Mouse (Mus musculus) erythroblast, embryonic 14.5 days (primary cell): Measurements from ENCODE around the gene 4933427D14Rik. TPM values are rescaled to one million over a fixed set of nuclear protein-coding genes. Genes with fewer than 3 reads are reported as not detected.

Source experiments
- H3K27me3 ChIP-seq: 2 replicates; pipeline ENCODE4 v1.6.1; 2012; ENCODE audit warnings: inconsistent platforms; ENCODE audit not compliant: control insufficient read depth
- H3K36me3 ChIP-seq: 2 replicates; pipeline ENCODE4 v1.6.1; 2012; ENCODE audit warnings: mild to moderate bottlenecking, inconsistent platforms; ENCODE audit not compliant: control insufficient read depth
- H3K4me1 ChIP-seq: 2 replicates; pipeline ENCODE4 v1.6.1; 2012; ENCODE audit warnings: inconsistent platforms; ENCODE audit not compliant: control insufficient read depth
- H3K4me3 ChIP-seq: replicated peaks from 2 replicates; pipeline ENCODE3; 2012; ENCODE audit warnings: moderate library complexity, mild to moderate bottlenecking, inconsistent platforms
- H3K9me3 ChIP-seq: 2 replicates; pipeline ENCODE4 v1.6.1; 2012; ENCODE audit warnings: low read length, inconsistent platforms, mixed read lengths; ENCODE audit not compliant: control insufficient read depth
- GATA1 ChIP-seq: IDR thresholded peaks from 2 replicates; pipeline ENCODE4 v1.6.1; 2012; ENCODE audit warnings: low read length, inconsistent platforms, mixed read lengths
- TAL1 ChIP-seq: IDR thresholded peaks from 3 replicates; pipeline ENCODE4 v1.6.1; 2012; ENCODE audit warnings: low read length, inconsistent platforms, mixed read lengths
- polyA plus RNA-seq: library from polyadenylated mRNA; stranded (reverse); fragments of >175 nt; gene quantifications from 2 replicates; pipeline ENCODE4 v1.2.3, GENCODE M21; 2012

The 4933427D14Rik gene
- polyA plus RNA-seq, 1 experiment: 0.05 TPM

GRCm38 (mm10) chr11:72226901-72227300, 19.6 kb upstream of the 4933427D14Rik start:
- no peaks in the 10 kb centered on the region for H3K4me1 ChIP-seq
- no peaks in the 10 kb centered on the region for H3K9me3 ChIP-seq
- no peak for TF ChIP-seq GATA1
- TF ChIP-seq TAL1: no peak
- H3K36me3 ChIP-seq: no peaks in the 10 kb centered on the region
- no peaks in the 10 kb centered on the region for H3K27me3 ChIP-seq
- no peak overlapping the region for H3K4me3 ChIP-seq

DNA sequence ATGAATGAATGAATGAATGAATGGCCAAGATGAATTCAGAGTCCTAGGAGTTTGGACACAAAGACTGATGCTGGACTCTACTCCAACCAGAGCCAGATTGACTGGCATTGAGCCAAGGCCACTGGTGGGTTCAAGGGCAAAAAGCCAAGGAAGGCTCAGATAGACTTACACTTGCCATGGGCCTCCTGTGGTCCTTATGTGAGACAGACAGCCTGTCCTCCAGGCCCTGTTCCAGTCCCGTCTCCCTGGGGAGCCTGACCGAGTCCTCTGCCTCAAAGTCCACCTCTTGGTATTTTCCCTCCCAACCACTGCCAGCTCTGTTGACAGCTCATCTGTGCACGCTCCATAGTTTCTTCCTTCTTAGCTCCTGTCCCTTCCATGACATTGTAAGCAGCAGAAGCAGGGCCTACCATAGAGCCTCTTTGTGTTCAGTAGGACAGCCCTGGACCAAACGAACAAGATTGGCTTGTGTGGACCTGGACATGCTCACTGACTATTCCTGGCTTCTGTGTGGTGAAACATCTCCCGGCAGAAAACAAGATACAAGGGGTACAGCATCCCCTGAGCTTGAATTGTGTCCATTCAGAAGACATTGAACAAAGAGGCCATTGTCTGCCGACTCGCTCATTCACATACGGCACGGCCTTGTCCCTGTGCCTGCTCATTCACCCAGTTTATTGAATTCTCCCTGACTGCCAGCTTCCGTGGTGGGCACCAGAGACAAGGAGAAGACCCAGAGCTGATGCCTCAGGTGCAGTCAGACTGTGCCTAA, 18.9 kb upstream of the 4933427D14Rik start:
- H3K9me3 ChIP-seq: no peaks in the 10 kb centered on the region
- no peaks in the 10 kb centered on the region for H3K36me3 ChIP-seq
- TF ChIP-seq TAL1: no peak
- no peak for TF ChIP-seq GATA1
- H3K4me3 ChIP-seq: no peak overlapping the region
- no peaks in the 10 kb centered on the region for H3K27me3 ChIP-seq
- no peaks in the 10 kb centered on the region; the same call in 1 of the 2 replicates for H3K4me1 ChIP-seq

DNA sequence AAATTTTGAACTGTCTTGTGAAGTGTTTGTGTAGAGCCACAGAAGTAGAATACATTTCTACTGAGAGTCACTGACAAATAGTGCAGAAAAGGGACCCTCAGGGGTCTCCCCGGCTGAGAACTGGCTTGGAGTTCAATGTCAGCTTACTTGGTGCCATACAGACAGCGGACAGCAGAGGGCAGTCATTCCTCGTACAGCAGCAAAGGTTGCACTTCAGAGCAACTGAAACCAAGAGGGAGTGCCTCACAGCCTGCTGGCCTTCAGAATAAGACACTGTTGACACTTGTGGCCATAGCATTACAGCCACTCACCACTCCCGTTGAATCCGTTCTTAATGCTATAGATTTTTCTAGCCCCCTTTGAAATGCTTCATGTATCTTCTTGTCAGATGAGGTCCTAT, 17.6 kb upstream of the 4933427D14Rik start:
- H3K9me3 ChIP-seq: no peaks in the 10 kb centered on the region
- no peak overlapping the region for H3K4me3 ChIP-seq
- TF ChIP-seq TAL1 (no peak), GATA1 (no peak)
- no peaks in the 10 kb centered on the region; the same call in 1 of the 2 replicates for H3K4me1 ChIP-seq
- no peaks in the 10 kb centered on the region for H3K36me3 ChIP-seq
- H3K27me3 ChIP-seq: no peaks in the 10 kb centered on the region

DNA sequence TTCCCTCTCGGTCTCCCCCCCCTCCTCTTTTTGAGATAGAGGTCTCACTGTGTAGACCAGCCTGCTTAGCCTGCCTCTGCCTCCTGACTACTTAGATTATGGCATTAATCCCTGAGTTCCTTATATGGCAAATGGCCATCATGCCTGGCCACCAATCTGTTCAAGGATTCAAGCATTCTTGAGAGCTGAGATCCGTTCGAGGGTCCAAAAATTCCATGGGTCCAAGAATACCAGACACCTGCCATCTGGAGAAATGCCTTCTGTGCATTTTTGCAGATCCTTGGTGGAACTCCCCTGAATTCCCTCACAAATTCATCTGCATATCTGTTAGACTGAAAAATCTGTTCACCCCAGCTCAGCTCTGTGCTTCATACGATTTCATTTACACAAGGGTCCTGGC, 16.2 kb upstream of the 4933427D14Rik start:
- Histone ChIP-seq H3K4me3 (no peak overlapping the region), H3K27me3 (no peaks in the 10 kb centered on the region), H3K4me1 (no peaks in the 10 kb centered on the region; the same call in 1 of the 2 replicates), H3K9me3 (no peaks in the 10 kb centered on the region), H3K36me3 (no peaks in the 10 kb centered on the region)
- TF ChIP-seq TAL1 (no peak), GATA1 (no peak)

GRCm38 (mm10) chr11:72221278-72221677, 14.0 kb upstream of the 4933427D14Rik start:
- Histone ChIP-seq H3K4me3 (no peak overlapping the region), H3K27me3 (0 out of 2 replicates have a peak, but pooled peaks cover 3% of the 10 kb centered on the region), H3K9me3 (no peaks in the 10 kb centered on the region), H3K36me3 (no peaks in the 10 kb centered on the region), H3K4me1 (peaks cover under 1% of the 10 kb centered on the region; the same call in 1 of the 2 replicates)
- no peak for TF ChIP-seq GATA1
- no peak for TF ChIP-seq TAL1

DNA sequence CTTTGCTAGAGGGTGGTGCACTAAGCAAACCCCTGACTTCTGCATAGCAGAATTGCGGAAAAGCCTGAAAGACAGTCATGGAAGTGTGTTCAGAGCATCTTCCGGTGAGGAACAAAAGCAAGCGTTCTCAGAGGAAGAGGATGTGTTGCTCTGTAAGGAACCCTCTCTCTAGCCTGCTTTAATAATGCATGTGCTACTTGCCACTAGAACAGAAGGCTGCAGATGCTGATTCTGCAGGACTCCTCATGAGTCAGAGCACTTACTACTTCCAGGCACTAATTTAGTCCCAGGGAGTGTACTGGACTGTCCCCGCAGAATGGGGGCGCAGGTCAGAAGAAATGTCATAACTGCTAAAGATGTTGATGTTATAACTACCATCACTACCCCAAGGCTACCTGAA, 9.9 kb upstream of the 4933427D14Rik start:
- no peaks in the 10 kb centered on the region for H3K9me3 ChIP-seq
- no peak overlapping the region for H3K4me3 ChIP-seq
- H3K27me3 ChIP-seq: peaks cover 6% of the 10 kb centered on the region; the same call in 1 of the 2 replicates
- H3K36me3 ChIP-seq: peaks cover 2% of the 10 kb centered on the region
- TF ChIP-seq GATA1: no peak
- TF ChIP-seq TAL1: no peak
- H3K4me1 ChIP-seq: peaks cover 21% of the 10 kb centered on the region

DNA sequence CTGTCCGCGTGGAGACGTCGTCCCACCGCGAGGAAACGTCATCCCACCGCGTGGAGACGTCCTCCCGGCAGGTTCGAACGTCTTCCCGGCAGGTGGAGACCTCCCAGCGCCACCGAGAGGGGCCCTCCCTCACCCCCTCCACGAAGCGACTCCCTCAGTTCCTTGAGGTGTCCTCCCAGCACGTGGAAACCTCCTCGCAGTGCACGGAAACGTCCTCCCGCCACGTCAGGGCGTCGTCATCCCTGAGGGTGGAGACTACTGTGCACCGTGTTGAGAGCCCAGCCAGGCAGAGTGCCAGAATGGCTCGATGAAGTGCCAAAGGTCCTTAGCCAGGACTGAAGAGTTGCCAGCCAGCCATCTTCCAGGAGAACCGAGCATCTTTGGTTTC, 8.1 kb upstream of the 4933427D14Rik start, which contains the start of gene Med31:
TSS of gene Med31 (minus strand) at position 183 of the 388 bp plus-strand sequence.
- Histone ChIP-seq H3K4me1 (peaks cover 21% of the 10 kb centered on the region), H3K4me3 (peak within 1 kb of the TSS; percentile 70), H3K9me3 (no peaks in the 10 kb centered on the region), H3K36me3 (peaks cover 19% of the 10 kb centered on the region), H3K27me3 (peaks cover 6% of the 10 kb centered on the region; the same call in 1 of the 2 replicates)
- TF ChIP-seq GATA1: no peak
- TF ChIP-seq TAL1: no peak

DNA sequence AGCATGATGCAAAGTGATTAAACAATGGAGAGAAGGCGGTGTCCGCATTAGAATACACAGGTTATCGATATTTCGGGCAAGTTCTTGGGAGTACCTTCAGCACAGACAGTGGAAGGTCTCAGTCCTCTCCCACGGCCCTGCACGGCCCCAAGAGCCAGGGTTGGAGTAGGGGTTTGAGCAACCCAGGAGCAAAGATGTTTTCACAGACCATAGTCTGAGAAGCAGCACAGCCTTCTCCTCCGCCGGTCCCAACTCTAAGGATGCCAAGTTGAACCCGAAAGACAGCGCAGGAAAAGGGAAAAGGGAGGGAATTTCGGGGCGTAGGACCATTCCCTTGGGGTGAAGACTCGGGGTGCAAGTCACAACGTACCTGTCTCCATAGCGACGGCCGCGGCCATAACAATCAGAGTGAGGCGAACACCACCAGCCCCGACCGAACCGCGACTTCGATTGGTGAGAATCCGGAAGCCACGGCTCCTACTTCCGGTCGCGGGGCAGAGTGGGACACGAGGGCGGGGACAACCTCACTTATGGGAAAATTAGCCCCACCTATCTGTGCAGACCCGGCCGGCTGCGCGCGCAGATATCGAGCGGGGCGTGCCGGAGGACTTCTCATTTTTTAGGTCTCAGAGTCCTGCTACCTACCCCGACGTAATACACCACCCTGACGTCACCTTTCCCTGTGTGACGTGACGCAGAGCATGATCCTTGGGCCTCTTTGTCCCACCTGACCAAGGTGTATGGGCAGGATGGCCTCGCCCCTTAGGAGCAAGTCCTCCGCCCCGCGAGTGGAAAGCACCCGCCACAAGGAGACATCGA, 7.5 kb upstream of the 4933427D14Rik start:
- Histone ChIP-seq H3K27me3 (peaks cover 6% of the 10 kb centered on the region; the same call in 1 of the 2 replicates), H3K36me3 (peaks cover 25% of the 10 kb centered on the region), H3K9me3 (no peaks in the 10 kb centered on the region), H3K4me1 (peaks cover 21% of the 10 kb centered on the region), H3K4me3 (peak overlapping the region; percentile 70)
- TF ChIP-seq GATA1: no peak
- TF ChIP-seq TAL1: no peak

- Histone ChIP-seq H3K4me1 (peaks cover 33% of the 10 kb centered on the region), H3K36me3 (peaks cover 31% of the 10 kb centered on the region), H3K4me3 (peak overlapping the region; percentile 85), H3K9me3 (no peaks in the 10 kb centered on the region), H3K27me3 (no peaks in the 10 kb centered on the region)
- TF ChIP-seq GATA1: no peak
- TF ChIP-seq TAL1: no peak
Measured at GRCm38 (mm10) chr11:72207834-72208377, 647 bp upstream of the 4933427D14Rik start.
